Mouse (Mus musculus) megakaryocyte, embryonic 14.5 days (primary cell): ENCODE results near the gene Notum.

Experiments
- FLI1 ChIP-seq: IDR thresholded peaks from 2 replicates; pipeline ENCODE4 v1.6.1; 2012; ENCODE audit warnings: low read length, inconsistent platforms, mixed read lengths
- GATA1 ChIP-seq: IDR thresholded peaks from 3 replicates; pipeline ENCODE4 v1.6.1; 2012; ENCODE audit warnings: mixed read lengths, low read length, inconsistent platforms, borderline replicate concordance

GRCm38 (mm10) chr11:120673594-120674122 is 12.7 kb upstream of the Notum start:
- TF ChIP-seq GATA1: no peak
- TF ChIP-seq FLI1: no peak
